Mouse (Mus musculus) gastrocnemius, postnatal 4 days (tissue): ENCODE results near the gene Speer4e. TPM values are rescaled to one million over a fixed set of nuclear protein-coding genes. Genes with fewer than 3 reads are reported as not detected.
"Not testable (repeated sequence)": the region's sequence is repeated elsewhere in the genome, so short reads cannot be mapped to it uniquely, and the experiment has no call there.

Experiments
- DNase-seq, 2 experiments: peaks; one replicate each; pipeline ENCODE4 v3.0.0; 2021 to 2022; ENCODE audit warnings: low spot score in 2 of 2, mixed read lengths in 2 of 2
- long read RNA-seq, 2 experiments: library from polyadenylated mRNA; stranded (forward); transcript quantifications; one replicate each; pipeline ENCODE4 v2.0.0; 2021
- total RNA-seq, 2 experiments: library from RNA; stranded (reverse); gene quantifications; 2 replicates each; pipeline ENCODE4 v1.2.3; 2021

Speer4e gene
- not detected for total RNA-seq
- long read RNA-seq, experiment 1, result 0 reads
- long read RNA-seq, experiment 2, result 0 reads

DNA sequence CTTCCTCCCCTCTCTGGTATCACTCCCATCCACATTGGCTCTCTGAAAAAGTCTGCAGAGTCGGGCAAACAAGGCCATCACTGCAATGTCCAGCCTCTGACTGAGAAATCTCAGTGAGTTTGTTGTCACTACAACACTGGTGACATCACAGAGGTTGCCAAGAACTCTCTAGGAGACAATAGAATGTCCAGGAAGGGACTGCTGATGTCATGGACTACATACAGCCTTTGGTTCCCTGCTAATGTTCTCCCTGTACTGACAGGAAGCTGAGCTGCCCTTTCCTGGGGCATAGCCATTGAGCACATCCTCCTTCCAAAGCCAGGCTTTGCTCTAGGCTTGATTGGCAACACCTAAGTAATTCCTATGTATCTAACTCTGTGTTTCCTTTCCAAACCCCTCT lies at the start of gene Speer4e:
Gene Speer4e (minus strand): TSS at position 101 of the 400 bp plus-strand sequence.
- not testable (repeated sequence) for DNase-seq

GRCm38 (mm10) chr5:14986649-14987387 lies 48.6 kb upstream of the Speer4e start:
- DNase-seq, result not testable (repeated sequence)

- not testable (repeated sequence) for DNase-seq
Observed at GRCm38 (mm10) chr5:14978835-14979234, 40.6 kb upstream of the Speer4e start, which contains the start of gene Gm10354. TSS of gene Gm10354 (minus strand) at chr5:14978935.

GRCm38 (mm10) chr5:14977368-14977767 lies 39.1 kb upstream of the Speer4e start:
- not testable (repeated sequence) for DNase-seq

GRCm38 (mm10) chr5:14975294-14975693 lies 37.1 kb upstream of the Speer4e start:
- DNase-seq, result not testable (repeated sequence)

- DNase-seq, result not testable (repeated sequence)
Observed at GRCm38 (mm10) chr5:14972841-14973240, 34.6 kb upstream of the Speer4e start.

- not testable (repeated sequence) for DNase-seq
Observed at GRCm38 (mm10) chr5:14963821-14964220, 25.6 kb upstream of the Speer4e start.

DNA sequence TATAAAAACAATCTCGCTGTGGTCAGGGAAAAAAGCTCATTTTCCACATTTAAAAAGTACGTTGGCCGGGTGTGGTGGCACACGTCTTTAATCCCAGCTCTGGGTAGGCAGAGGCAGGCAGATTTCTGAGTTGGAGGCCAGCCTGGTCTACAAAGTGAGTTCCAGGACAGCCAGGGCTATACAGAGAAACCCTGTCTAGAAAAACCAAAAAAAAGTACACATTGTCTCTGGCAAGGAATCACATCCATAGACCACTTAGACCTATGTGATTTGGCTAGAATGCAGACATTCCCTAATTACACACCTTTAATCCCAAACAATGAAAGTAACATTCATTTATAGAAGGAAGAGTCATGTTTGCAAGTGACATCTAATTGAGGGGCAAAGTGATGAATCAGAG lies 23.3 kb upstream of the Speer4e start:
- DNase-seq, result not testable (repeated sequence)

DNA sequence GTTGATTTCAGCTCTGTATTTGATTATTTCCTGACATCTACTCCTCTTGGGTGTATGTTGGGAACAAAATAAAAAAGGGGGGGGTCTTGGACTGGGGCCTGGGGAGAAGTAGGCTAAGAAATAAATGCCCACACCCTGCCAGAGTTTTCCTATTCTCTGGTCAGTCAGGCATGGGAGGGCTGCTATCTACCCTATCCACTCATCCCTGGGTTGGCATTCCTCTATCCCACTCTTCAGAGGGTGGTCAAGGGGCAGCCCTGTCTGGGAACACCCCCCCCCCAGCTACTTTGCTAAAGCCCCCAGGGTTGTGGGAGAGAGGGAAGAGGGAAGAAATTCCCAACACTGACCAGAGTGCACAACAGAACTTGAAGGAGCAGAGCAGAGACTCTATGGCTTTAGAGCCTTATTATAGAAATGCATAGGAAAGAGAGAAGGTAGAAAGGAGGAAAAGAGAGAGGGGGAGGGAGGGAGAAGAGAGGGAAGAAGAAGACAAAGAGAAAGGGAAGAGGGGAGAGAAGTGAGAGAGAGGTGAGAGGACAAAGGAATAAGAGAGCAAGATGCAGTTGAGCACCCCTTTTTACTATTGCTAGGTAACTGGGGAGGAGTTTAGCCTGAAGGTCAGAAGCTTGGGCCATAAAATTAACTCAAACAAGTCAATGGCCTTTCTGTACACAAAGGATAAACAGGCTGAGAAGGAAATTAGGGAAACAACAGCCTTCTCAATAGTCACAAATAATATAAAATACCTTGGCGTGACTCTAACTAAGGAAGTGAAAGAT lies 17.9 kb upstream of the Speer4e start:
- DNase-seq, result not testable (repeated sequence)

DNA sequence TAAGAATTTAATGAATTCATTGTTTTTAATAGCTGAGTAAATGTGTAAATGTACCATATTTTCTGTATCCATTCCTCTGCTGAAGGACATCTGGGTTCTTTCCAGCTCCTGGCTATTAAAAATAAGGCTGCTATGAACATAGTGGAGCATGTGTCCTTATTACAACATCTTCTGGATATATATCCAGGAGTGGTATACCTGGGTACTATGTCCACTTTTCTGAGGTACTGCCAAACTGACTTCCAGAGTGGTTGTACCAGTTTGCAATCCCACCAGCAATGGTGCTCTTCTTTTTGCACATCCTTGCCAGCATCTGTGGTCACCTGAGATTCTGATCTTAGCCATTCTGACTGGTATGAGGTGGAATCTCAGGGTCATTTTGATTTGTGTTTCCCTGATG lies 15.4 kb upstream of the Speer4e start:
- not testable (repeated sequence) for DNase-seq

- not testable (repeated sequence) for DNase-seq
Observed at GRCm38 (mm10) chr5:14952749-14953148, 14.5 kb upstream of the Speer4e start.

DNA sequence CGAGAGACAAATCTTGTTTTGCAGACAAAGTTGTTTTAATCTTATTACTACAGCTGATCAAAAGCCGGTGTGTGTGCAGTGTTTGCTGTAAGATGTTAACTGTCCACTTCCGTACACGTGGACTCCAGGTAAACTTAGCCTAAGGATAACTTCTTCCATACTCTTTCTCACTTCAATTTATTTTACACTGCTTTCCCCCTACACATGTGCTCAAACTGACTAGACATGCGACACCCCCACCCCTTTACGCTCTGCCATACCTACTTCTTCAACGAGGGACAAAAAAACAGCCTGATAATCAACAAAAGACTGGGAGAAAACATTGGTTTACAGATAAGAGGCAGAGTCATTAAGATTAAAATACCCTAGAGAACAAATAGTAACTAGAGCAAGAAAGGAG lies 13.6 kb upstream of the Speer4e start:
- DNase-seq, result not testable (repeated sequence)

DNA sequence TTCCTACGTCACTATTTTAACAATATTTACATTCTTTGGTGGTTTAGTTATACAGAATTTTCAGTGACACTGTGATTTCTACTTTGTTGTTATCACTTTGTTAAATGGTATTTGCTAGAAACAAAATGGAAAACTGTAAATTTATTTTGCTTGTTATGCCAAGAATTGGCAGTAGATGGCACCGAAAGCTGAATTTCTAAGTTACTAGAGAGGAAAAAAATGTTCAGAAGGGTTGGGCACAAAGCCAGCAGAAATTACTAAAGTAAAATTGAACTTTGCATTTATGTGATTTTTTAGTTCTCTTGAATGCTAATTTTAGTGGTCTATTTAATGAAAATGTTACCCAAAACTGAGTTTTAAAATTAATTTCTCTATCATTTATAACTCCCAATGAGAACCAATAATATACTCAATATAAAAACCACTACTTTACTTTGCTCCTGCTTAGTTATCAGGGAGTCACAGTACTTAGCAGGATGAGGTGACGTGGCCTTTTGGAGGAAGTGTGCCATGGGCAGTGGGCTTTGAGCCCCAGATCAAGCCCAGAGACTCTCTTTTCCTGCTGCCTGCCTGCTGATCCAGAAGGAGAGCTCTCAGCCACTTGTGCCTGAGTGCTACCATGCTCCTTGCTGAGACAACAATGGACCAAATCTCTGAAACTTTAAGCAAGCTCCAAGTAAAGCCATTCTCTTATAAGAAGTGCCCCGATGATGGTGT lies 9.4 kb upstream of the Speer4e start:
- not testable (repeated sequence) for DNase-seq

GRCm38 (mm10) chr5:14945524-14945923 lies 7.3 kb upstream of the Speer4e start:
- DNase-seq, result not testable (repeated sequence)

GRCm38 (mm10) chr5:14941043-14941442 lies 2.8 kb upstream of the Speer4e start:
- DNase-seq, result not testable (repeated sequence)

DNA sequence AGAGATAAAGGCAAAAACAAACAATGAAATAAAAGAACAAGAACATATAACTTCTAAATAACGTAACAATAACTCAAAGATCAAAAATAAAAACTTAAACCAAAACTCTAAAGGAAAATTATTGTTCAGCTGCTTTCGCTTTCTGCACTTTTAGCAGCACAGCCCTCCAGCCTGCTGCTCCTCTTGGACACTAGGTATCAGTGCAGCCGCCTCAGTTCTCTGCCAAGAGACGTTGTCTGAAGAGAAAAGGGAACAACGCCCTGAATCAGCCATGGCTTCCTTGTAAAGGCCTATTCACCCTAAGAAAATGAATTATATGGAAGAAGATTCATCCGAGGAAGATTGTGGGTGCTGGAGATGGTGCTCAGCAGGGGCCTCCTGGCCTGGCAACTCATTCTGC lies 4.5 kb downstream of the Speer4e start:
- not testable (repeated sequence) for DNase-seq

- DNase-seq, result not testable (repeated sequence)
Observed at GRCm38 (mm10) chr5:14927047-14927446, 11.2 kb downstream of the Speer4e start.

GRCm38 (mm10) chr5:14914799-14915198 lies 23.4 kb downstream of the Speer4e start, which contains the start of gene Gm9758:
TSS of gene Gm9758 (minus strand) at chr5:14914899.
- DNase-seq, result not testable (repeated sequence)

DNA sequence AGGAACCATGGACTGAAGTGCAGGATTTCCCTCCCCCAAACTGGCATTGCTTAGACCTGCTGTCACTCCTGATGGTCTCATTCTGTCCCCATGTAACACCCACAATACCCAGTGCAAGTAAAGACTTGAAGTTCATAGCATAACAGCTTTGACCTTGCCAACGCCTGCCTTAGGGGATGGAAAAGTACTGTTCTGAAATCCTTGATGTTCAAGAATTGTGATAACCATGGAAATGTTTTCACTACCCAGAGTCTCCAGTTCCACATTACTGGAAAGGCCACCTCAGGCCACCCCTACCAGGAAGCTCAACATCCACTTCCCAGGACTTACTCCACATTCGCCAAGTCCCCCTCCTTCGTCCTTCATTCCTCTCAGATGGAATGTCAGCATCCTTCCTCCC lies 23.9 kb downstream of the Speer4e start:
- DNase-seq, result not testable (repeated sequence)

DNA sequence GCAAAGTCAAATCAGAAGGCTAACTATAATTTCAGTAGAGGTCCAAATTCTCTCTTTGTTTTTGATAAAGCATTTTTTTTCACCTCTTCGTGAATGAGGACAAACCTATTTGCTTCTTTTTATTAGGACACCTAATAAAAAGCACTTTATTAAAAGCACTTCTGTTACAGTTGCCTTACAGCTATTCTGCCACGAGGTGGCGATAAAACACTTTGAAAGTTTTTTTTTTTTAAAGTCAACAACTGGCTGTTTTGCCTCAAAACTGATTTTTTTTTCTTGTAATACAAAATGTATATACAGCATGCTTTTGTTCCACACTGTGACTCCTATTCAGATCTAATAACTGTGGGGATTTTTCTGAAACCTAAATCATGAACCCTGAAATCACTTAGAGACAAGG lies 34.7 kb downstream of the Speer4e start:
- not testable (repeated sequence) for DNase-seq

GRCm38 (mm10) chr5:14892242-14892641 lies 46.0 kb downstream of the Speer4e start:
- no peak for DNase-seq
